Mouse (Mus musculus): ENCODE data around the gene Lemd1. TPM values are rescaled to one million over a fixed set of nuclear protein-coding genes. Genes with fewer than 3 reads are reported as not detected.

Lemd1 gene
- polyA plus RNA-seq, 1 experiment from 2014 or later = 22.6 TPM

- no peaks in the 10 kb centered on the region for H3K36me3 ChIP-seq
- WGBS = 52% methylated on average over 6 of the region's 6 CpGs
- ATAC-seq (ENCODE audit: low read depth) = no peak
- H3K27ac ChIP-seq (replicated peaks) = no peak overlapping the region
- no peak overlapping the region for H3K4me3 ChIP-seq
- peaks cover 4% of the 10 kb centered on the region; the same call in 1 of the 2 replicates for H3K27me3 ChIP-seq
- no peak overlapping the region for H3K4me2 ChIP-seq
- no peaks in the 10 kb centered on the region for H3K9me3 ChIP-seq
- peaks cover 21% of the 10 kb centered on the region for H3K4me1 ChIP-seq (replicated peaks)
- no peak overlapping the region for H3K9ac ChIP-seq
Observed at GRCm38 (mm10) chr1:132170698-132171097, 20.5 kb upstream of the Lemd1 start.

DNA sequence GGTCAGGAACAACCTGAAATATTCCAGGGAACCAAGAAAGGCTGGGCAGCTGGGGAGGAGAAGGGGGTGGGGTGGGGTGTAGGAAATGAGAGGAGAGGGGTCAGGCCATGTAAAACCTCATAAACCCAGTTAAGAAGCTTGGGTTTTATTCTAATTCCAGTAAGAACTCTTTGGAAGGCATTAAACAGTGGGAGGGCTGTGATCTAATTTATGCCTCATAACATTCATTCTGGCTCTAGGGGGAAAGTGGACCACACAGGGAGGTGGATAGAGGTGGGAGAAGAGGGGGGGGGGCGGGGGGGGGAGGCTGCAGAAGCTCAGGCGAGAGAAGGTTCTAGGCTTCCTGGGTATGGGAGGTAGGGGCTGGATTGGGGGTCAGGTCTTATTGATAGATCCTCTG is 19.6 kb upstream of the Lemd1 start:
- Histone ChIP-seq H3K9ac (no peak overlapping the region), H3K4me3 (no peak overlapping the region), H3K27ac (replicated peaks) (no peak overlapping the region), H3K27me3 (peaks cover 4% of the 10 kb centered on the region; the same call in 1 of the 2 replicates), H3K36me3 (no peaks in the 10 kb centered on the region), H3K9me3 (no peaks in the 10 kb centered on the region), H3K4me2 (no peak overlapping the region), H3K4me1 (replicated peaks) (peaks cover 21% of the 10 kb centered on the region)
- no peak for ATAC-seq (ENCODE audit: low read depth)
- WGBS = 10% methylated on average over 1 of the region's 2 CpGs

GRCm38 (mm10) chr1:132186303-132186702 is 4.9 kb upstream of the Lemd1 start:
- H3K36me3 ChIP-seq = no peaks in the 10 kb centered on the region
- H3K4me3 ChIP-seq = no peak overlapping the region
- no peaks in the 10 kb centered on the region for H3K9me3 ChIP-seq
- no peak overlapping the region for H3K27ac ChIP-seq (replicated peaks)
- WGBS = 81% methylated on average over 4 of the region's 4 CpGs
- H3K4me2 ChIP-seq = no peak overlapping the region
- no peak for ATAC-seq (ENCODE audit: low read depth)
- no peak overlapping the region for H3K9ac ChIP-seq
- peaks cover 16% of the 10 kb centered on the region for H3K27me3 ChIP-seq
- H3K4me1 ChIP-seq (replicated peaks) = peaks cover 18% of the 10 kb centered on the region

DNA sequence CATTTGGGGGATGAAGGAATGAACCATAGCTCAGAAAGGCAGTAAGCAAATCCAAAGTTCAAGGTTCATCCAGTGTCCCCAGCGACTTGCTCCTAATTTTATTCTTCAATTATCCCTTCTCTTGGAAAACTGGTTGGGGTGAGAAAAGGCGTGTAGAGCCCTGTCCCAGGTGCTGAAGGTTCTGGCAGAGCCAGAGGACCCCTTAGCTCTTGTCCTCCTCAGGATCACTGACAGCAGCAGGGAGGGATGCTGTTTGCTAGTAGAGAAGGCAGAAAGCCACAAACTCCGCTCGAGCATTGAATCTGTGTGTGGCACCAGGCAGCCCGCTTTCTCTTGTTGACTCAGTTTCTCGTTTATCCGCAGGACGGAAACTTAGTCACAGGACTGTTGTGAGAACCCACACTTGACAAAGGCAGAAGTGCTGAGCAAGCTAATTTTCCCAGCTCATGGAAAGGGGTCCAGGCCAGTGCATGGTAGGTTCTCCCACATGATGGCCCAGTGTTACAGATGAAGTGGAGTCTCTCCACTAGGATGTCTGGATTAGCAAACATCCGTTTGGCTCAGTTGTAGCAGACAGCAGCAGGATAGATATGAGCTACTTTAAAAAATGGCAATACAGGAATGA is 2.7 kb upstream of the Lemd1 start:
- H3K9ac ChIP-seq = no peak overlapping the region
- peaks cover 22% of the 10 kb centered on the region for H3K27me3 ChIP-seq
- H3K4me2 ChIP-seq = no peak overlapping the region
- H3K27ac ChIP-seq (replicated peaks) = no peak overlapping the region
- H3K4me1 ChIP-seq (replicated peaks) = peaks cover 39% of the 10 kb centered on the region
- H3K36me3 ChIP-seq = no peaks in the 10 kb centered on the region
- no peak overlapping the region for H3K4me3 ChIP-seq
- 60% methylated on average over 9 of the region's 9 CpGs for WGBS
- no peak for ATAC-seq (ENCODE audit: low read depth)
- H3K9me3 ChIP-seq = no peaks in the 10 kb centered on the region

GRCm38 (mm10) chr1:132189231-132189630 is 2.0 kb upstream of the Lemd1 start:
- no peaks in the 10 kb centered on the region for H3K9me3 ChIP-seq
- peak overlapping the region; percentile 97; the same call in 1 of the 2 replicates for H3K9ac ChIP-seq
- peaks cover 22% of the 10 kb centered on the region for H3K27me3 ChIP-seq
- H3K4me3 ChIP-seq = no peak overlapping the region
- H3K27ac ChIP-seq (replicated peaks) = peak overlapping the region; percentile 100
- H3K36me3 ChIP-seq = no peaks in the 10 kb centered on the region
- peak overlapping the region; percentile 86 for H3K4me2 ChIP-seq
- ATAC-seq (ENCODE audit: low read depth) = no peak
- peaks cover 45% of the 10 kb centered on the region for H3K4me1 ChIP-seq (replicated peaks)
- 35% methylated on average over 4 of the region's 4 CpGs for WGBS

DNA sequence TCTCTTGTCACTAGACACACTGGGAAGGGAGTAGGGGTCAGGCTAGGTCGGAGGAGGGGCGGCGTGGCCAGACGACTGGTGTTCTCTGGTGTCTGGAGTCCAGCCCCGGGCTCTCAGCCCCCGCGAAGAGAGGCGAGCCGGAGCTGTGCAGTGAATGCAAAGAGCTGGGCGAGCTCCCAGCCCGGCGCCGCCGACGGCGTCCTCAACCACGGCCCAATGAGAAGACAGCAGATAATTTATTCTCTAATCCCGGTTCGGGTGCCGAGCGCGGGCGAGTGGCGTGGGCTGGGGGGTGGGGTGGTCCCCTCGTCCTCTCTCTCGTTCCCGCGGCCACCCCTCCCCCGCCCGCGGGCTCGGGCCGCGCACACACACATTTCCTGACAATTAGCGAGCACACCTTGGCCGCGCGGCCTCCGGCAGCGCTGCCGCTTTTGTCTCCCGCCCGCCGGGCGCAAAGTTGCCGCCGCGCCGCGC is 1.2 kb upstream of the Lemd1 start:
- peak overlapping the region; percentile 97 for H3K9ac ChIP-seq
- no peaks in the 10 kb centered on the region for H3K36me3 ChIP-seq
- H3K4me1 ChIP-seq (replicated peaks) = peaks cover 54% of the 10 kb centered on the region
- ATAC-seq (ENCODE audit: low read depth) = peak; percentile 79
- H3K4me2 ChIP-seq = peak overlapping the region; percentile 86
- under 1% methylated on average over 46 of the region's 50 CpGs for WGBS
- H3K9me3 ChIP-seq = no peaks in the 10 kb centered on the region
- H3K4me3 ChIP-seq = peak overlapping the region; percentile 76
- peaks cover 22% of the 10 kb centered on the region for H3K27me3 ChIP-seq
- peak overlapping the region; percentile 100 for H3K27ac ChIP-seq (replicated peaks)

- Histone ChIP-seq H3K27me3 (peaks cover 22% of the 10 kb centered on the region), H3K4me1 (replicated peaks) (peaks cover 60% of the 10 kb centered on the region), H3K27ac (replicated peaks) (peak overlapping the region; percentile 100), H3K9me3 (no peaks in the 10 kb centered on the region), H3K4me2 (peak overlapping the region; percentile 86), H3K9ac (peak overlapping the region; percentile 97), H3K36me3 (no peaks in the 10 kb centered on the region), H3K4me3 (peak overlapping the region; percentile 76)
- WGBS = under 1% methylated on average over 51 of the region's 62 CpGs
- peak; percentile 30 for ATAC-seq (ENCODE audit: low read depth)
Observed at GRCm38 (mm10) chr1:132190621-132191092, 574 bp upstream of the Lemd1 start.

GRCm38 (mm10) chr1:132191786-132192680 is 802 bp downstream of the Lemd1 start:
- no peaks in the 10 kb centered on the region for H3K9me3 ChIP-seq
- H3K4me3 ChIP-seq = peak overlapping the region; percentile 76
- peaks cover 73% of the 10 kb centered on the region for H3K4me1 ChIP-seq (replicated peaks)
- 2% methylated on average over 16 of the region's 16 CpGs for WGBS
- H3K27me3 ChIP-seq = peaks cover 22% of the 10 kb centered on the region
- H3K36me3 ChIP-seq = no peaks in the 10 kb centered on the region
- H3K27ac ChIP-seq (replicated peaks) = peak overlapping the region; percentile 100
- peak overlapping the region; percentile 86 for H3K4me2 ChIP-seq
- H3K9ac ChIP-seq = peak overlapping the region; percentile 97
- ATAC-seq (ENCODE audit: low read depth) = peak; percentile 20

- H3K27me3 ChIP-seq = 0 out of 2 replicates have a peak, but pooled peaks cover 7% of the 10 kb centered on the region
- peaks cover 91% of the 10 kb centered on the region for H3K4me1 ChIP-seq (replicated peaks)
- ATAC-seq (ENCODE audit: low read depth) = no peak
- peak overlapping the region; percentile 86 for H3K4me2 ChIP-seq
- H3K27ac ChIP-seq (replicated peaks) = 0 out of 2 replicates have a peak overlapping the region, but pooled peaks have one; percentile 42
- H3K36me3 ChIP-seq = no peaks in the 10 kb centered on the region
- H3K9me3 ChIP-seq = no peaks in the 10 kb centered on the region
- H3K9ac ChIP-seq = peak overlapping the region; percentile 97
- peak overlapping the region; percentile 76 for H3K4me3 ChIP-seq
- 60% methylated on average over 3 of the region's 3 CpGs for WGBS
Observed at GRCm38 (mm10) chr1:132193806-132194205, 2.6 kb downstream of the Lemd1 start.

GRCm38 (mm10) chr1:132194624-132195023 is 3.4 kb downstream of the Lemd1 start:
- H3K4me2 ChIP-seq = peak overlapping the region; percentile 86
- H3K36me3 ChIP-seq = no peaks in the 10 kb centered on the region
- 53% methylated on average over 3 of the region's 3 CpGs for WGBS
- no peak for ATAC-seq (ENCODE audit: low read depth)
- peak overlapping the region; percentile 56; the same call in 1 of the 2 replicates for H3K9ac ChIP-seq
- H3K4me1 ChIP-seq (replicated peaks) = peaks cover 94% of the 10 kb centered on the region
- H3K4me3 ChIP-seq = 0 out of 2 replicates have a peak overlapping the region, but pooled peaks have one; percentile 76
- H3K27me3 ChIP-seq = 0 out of 2 replicates have a peak, but pooled peaks cover 6% of the 10 kb centered on the region
- no peaks in the 10 kb centered on the region for H3K9me3 ChIP-seq
- no peak overlapping the region for H3K27ac ChIP-seq (replicated peaks)

- Histone ChIP-seq H3K4me1 (replicated peaks) (peaks cover 95% of the 10 kb centered on the region), H3K27ac (replicated peaks) (no peak overlapping the region), H3K27me3 (0 out of 2 replicates have a peak, but pooled peaks cover 6% of the 10 kb centered on the region), H3K9ac (peak overlapping the region; percentile 56), H3K4me3 (0 out of 2 replicates have a peak overlapping the region, but pooled peaks have one; percentile 8), H3K4me2 (peak overlapping the region; percentile 86), H3K36me3 (no peaks in the 10 kb centered on the region), H3K9me3 (no peaks in the 10 kb centered on the region)
- 37% methylated on average over 9 of the region's 9 CpGs for WGBS
- no peak for ATAC-seq (ENCODE audit: low read depth)
Observed at GRCm38 (mm10) chr1:132195100-132195499, 3.9 kb downstream of the Lemd1 start.

DNA sequence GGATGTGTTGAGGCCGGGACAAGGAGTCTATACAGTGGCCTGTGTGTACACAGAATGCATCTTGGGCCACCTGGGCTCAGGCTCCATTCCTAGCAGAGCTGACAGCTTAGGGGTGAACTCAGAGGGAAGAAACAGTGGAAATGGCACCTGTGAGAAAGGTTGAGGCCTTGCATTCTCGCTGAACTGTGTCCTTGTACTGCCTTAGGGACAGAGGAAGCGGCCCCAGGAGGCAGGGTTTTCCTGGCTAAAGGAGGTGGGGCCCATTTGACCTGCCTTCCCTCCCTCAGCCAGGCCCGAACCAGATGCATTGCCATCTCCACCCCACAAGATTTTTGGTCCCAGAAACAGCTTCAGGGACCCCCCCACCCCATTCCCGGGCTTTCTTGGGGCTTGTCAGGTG is 4.5 kb downstream of the Lemd1 start:
- WGBS = 23% methylated on average over 5 of the region's 5 CpGs
- H3K9ac ChIP-seq = peak overlapping the region; percentile 56

More for the DNA sequence above, 4.5 kb downstream of the Lemd1 start:
- Histone ChIP-seq H3K36me3 (no peaks in the 10 kb centered on the region), H3K27me3 (0 out of 2 replicates have a peak, but pooled peaks cover 6% of the 10 kb centered on the region), H3K4me3 (peak overlapping the region; percentile 8; the same call in 1 of the 2 replicates), H3K27ac (replicated peaks) (no peak overlapping the region), H3K4me2 (peak overlapping the region; percentile 86), H3K9me3 (no peaks in the 10 kb centered on the region), H3K4me1 (replicated peaks) (peaks cover 98% of the 10 kb centered on the region)
- ATAC-seq (ENCODE audit: low read depth) = no peak
